Mouse (Mus musculus): ENCODE measurements around the gene Tmem43. TPM values are rescaled to one million over a fixed set of nuclear protein-coding genes. Genes with fewer than 3 reads are reported as not detected.

Tmem43 gene
- polyA plus RNA-seq, 1 experiment from 2014 or later: 44.7 TPM

GRCm38 (mm10) chr6:91493053-91493452 is 19.6 kb downstream of the Tmem43 start:
- WGBS: 85% methylated on average over 10 of the region's 10 CpGs
- no peak overlapping the region for H3K9ac ChIP-seq
- H3K4me2 ChIP-seq: no peak overlapping the region
- H3K27ac ChIP-seq: no peak overlapping the region
- peaks cover 91% of the 10 kb centered on the region for H3K36me3 ChIP-seq
- no peak for ATAC-seq (replicated peaks; ENCODE audit: low FRiP score)
- H3K9me3 ChIP-seq (replicated peaks): no peaks in the 10 kb centered on the region
- H3K4me1 ChIP-seq: 0 out of 2 replicates have a peak, but pooled peaks cover 3% of the 10 kb centered on the region
- no peaks in the 10 kb centered on the region for H3K27me3 ChIP-seq
- H3K4me3 ChIP-seq (replicated peaks): no peak overlapping the region

- no peak for ATAC-seq (replicated peaks; ENCODE audit: low FRiP score)
- Histone ChIP-seq H3K27ac (no peak overlapping the region), H3K9ac (no peak overlapping the region), H3K27me3 (no peaks in the 10 kb centered on the region), H3K4me2 (no peak overlapping the region), H3K36me3 (peaks cover 92% of the 10 kb centered on the region), H3K4me3 (replicated peaks) (no peak overlapping the region), H3K4me1 (no peaks in the 10 kb centered on the region), H3K9me3 (replicated peaks) (no peaks in the 10 kb centered on the region)
- WGBS: 87% methylated on average over 8 of the region's 8 CpGs
These were observed 21.0 kb downstream of the Tmem43 start for GRCm38 (mm10) chr6:91494526-91494925.

- no peaks in the 10 kb centered on the region for H3K27me3 ChIP-seq
- no peak for ATAC-seq (replicated peaks; ENCODE audit: low FRiP score)
- H3K4me3 ChIP-seq (replicated peaks): no peak overlapping the region
- H3K4me2 ChIP-seq: no peak overlapping the region
- H3K27ac ChIP-seq: no peak overlapping the region
- peaks cover 100% of the 10 kb centered on the region for H3K36me3 ChIP-seq
- WGBS: 86% methylated on average over 1 of the region's 1 CpGs
- no peak overlapping the region for H3K9ac ChIP-seq
- no peaks in the 10 kb centered on the region for H3K9me3 ChIP-seq (replicated peaks)
- no peaks in the 10 kb centered on the region for H3K4me1 ChIP-seq
These were observed 29.8 kb downstream of the Tmem43 start for GRCm38 (mm10) chr6:91503302-91503701.

- peaks cover 4% of the 10 kb centered on the region; the same call in 1 of the 2 replicates for H3K4me1 ChIP-seq
- no peak overlapping the region for H3K27ac ChIP-seq
- H3K9me3 ChIP-seq (replicated peaks): no peaks in the 10 kb centered on the region
- no peak for ATAC-seq (replicated peaks; ENCODE audit: low FRiP score)
- H3K4me3 ChIP-seq (replicated peaks): no peak overlapping the region
- H3K4me2 ChIP-seq: no peak overlapping the region
- no peaks in the 10 kb centered on the region for H3K27me3 ChIP-seq
- WGBS: 85% methylated on average over 5 of the region's 5 CpGs
- H3K9ac ChIP-seq: no peak overlapping the region
- H3K36me3 ChIP-seq: peaks cover 99% of the 10 kb centered on the region
These were observed 32.5 kb downstream of the Tmem43 start for GRCm38 (mm10) chr6:91506036-91506435.

GRCm38 (mm10) chr6:91508041-91508440 is 34.5 kb downstream of the Tmem43 start:
- Histone ChIP-seq H3K27me3 (no peaks in the 10 kb centered on the region), H3K4me1 (peaks cover 4% of the 10 kb centered on the region; the same call in 1 of the 2 replicates), H3K9ac (no peak overlapping the region), H3K36me3 (peaks cover 81% of the 10 kb centered on the region), H3K9me3 (replicated peaks) (no peaks in the 10 kb centered on the region), H3K27ac (no peak overlapping the region), H3K4me3 (replicated peaks) (no peak overlapping the region), H3K4me2 (no peak overlapping the region)
- whole genome bisulfite sequencing: 90% methylated on average over 3 of the region's 3 CpGs
- ATAC-seq (replicated peaks; ENCODE audit: low FRiP score): no peak

- H3K4me3 ChIP-seq (replicated peaks): no peak overlapping the region
- no peak overlapping the region for H3K4me2 ChIP-seq
- peaks cover 68% of the 10 kb centered on the region for H3K36me3 ChIP-seq
- WGBS: 45% methylated on average over 7 of the region's 7 CpGs
- no peak overlapping the region for H3K9ac ChIP-seq
- no peak overlapping the region for H3K27ac ChIP-seq
- H3K27me3 ChIP-seq: no peaks in the 10 kb centered on the region
- ATAC-seq (replicated peaks; ENCODE audit: low FRiP score): no peak
- H3K9me3 ChIP-seq (replicated peaks): no peaks in the 10 kb centered on the region
- peaks cover 10% of the 10 kb centered on the region for H3K4me1 ChIP-seq
These were observed 35.8 kb downstream of the Tmem43 start for GRCm38 (mm10) chr6:91509326-91509725.

GRCm38 (mm10) chr6:91510211-91510610 is 36.7 kb downstream of the Tmem43 start:
- no peak for ATAC-seq (replicated peaks; ENCODE audit: low FRiP score)
- Histone ChIP-seq H3K27me3 (no peaks in the 10 kb centered on the region), H3K9ac (no peak overlapping the region), H3K4me3 (replicated peaks) (no peak overlapping the region), H3K4me2 (no peak overlapping the region), H3K36me3 (peaks cover 59% of the 10 kb centered on the region), H3K4me1 (peaks cover 19% of the 10 kb centered on the region), H3K9me3 (replicated peaks) (no peaks in the 10 kb centered on the region), H3K27ac (no peak overlapping the region)
- 74% methylated on average over 10 of the region's 10 CpGs for WGBS

GRCm38 (mm10) chr6:91514135-91514534 is 40.6 kb downstream of the Tmem43 start:
- Histone ChIP-seq H3K9ac (no peak overlapping the region), H3K9me3 (replicated peaks) (no peaks in the 10 kb centered on the region), H3K27ac (no peak overlapping the region), H3K4me2 (peak overlapping the region; percentile 70; the same call in 1 of the 2 replicates), H3K4me3 (replicated peaks) (peak overlapping the region; percentile 63), H3K36me3 (peaks cover 41% of the 10 kb centered on the region), H3K27me3 (no peaks in the 10 kb centered on the region), H3K4me1 (peaks cover 36% of the 10 kb centered on the region)
- ATAC-seq (replicated peaks; ENCODE audit: low FRiP score): no peak

GRCm38 (mm10) chr6:91514737-91515362 is 41.3 kb downstream of the Tmem43 start:
- Histone ChIP-seq H3K9ac (peak overlapping the region; percentile 77), H3K9me3 (replicated peaks) (no peaks in the 10 kb centered on the region), H3K27ac (peak overlapping the region; percentile 88), H3K27me3 (no peaks in the 10 kb centered on the region), H3K4me3 (replicated peaks) (peak overlapping the region; percentile 63), H3K36me3 (peaks cover 42% of the 10 kb centered on the region), H3K4me2 (peak overlapping the region; percentile 70), H3K4me1 (peaks cover 36% of the 10 kb centered on the region)
- ATAC-seq (replicated peaks; ENCODE audit: low FRiP score): peak; percentile 2; the same call in 1 of the 2 replicates
- 20% methylated on average over 10 of the region's 10 CpGs for WGBS

- Histone ChIP-seq H3K4me1 (peaks cover 32% of the 10 kb centered on the region), H3K4me3 (replicated peaks) (peak within 1 kb of the TSS; percentile 63), H3K36me3 (peaks cover 42% of the 10 kb centered on the region), H3K4me2 (peak within 1 kb of the TSS; percentile 70), H3K27me3 (no peaks in the 10 kb centered on the region), H3K9me3 (replicated peaks) (no peaks in the 10 kb centered on the region), H3K9ac (peak within 1 kb of the TSS; percentile 77), H3K27ac (peak within 1 kb of the TSS; percentile 88)
- WGBS: under 1% methylated on average over 80 of the region's 80 CpGs
- ATAC-seq (replicated peaks; ENCODE audit: low FRiP score): peak; percentile 98
These were observed 42.3 kb downstream of the Tmem43 start, which contains the start of the genes Xpc and Lsm3 for GRCm38 (mm10) chr6:91515545-91516449. TSS of gene Xpc (minus strand) at chr6:91515888. TSS of gene Lsm3 (plus strand) at chr6:91515928.

GRCm38 (mm10) chr6:91518454-91519020 is 45.0 kb downstream of the Tmem43 start:
- H3K4me2 ChIP-seq: no peak overlapping the region
- peaks cover 32% of the 10 kb centered on the region for H3K4me1 ChIP-seq
- H3K27ac ChIP-seq: no peak overlapping the region
- H3K9me3 ChIP-seq (replicated peaks): no peaks in the 10 kb centered on the region
- ATAC-seq (replicated peaks; ENCODE audit: low FRiP score): no peak
- no peak overlapping the region for H3K9ac ChIP-seq
- peaks cover 65% of the 10 kb centered on the region for H3K36me3 ChIP-seq
- H3K4me3 ChIP-seq (replicated peaks): no peak overlapping the region
- H3K27me3 ChIP-seq: no peaks in the 10 kb centered on the region
- WGBS: 91% methylated on average over 7 of the region's 7 CpGs

GRCm38 (mm10) chr6:91522816-91523215 is 49.3 kb downstream of the Tmem43 start:
- H3K36me3 ChIP-seq: peaks cover 69% of the 10 kb centered on the region
- H3K9ac ChIP-seq: no peak overlapping the region
- H3K27ac ChIP-seq: no peak overlapping the region
- peaks cover under 1% of the 10 kb centered on the region; the same call in 1 of the 2 replicates for H3K4me1 ChIP-seq
- no peak for ATAC-seq (replicated peaks; ENCODE audit: low FRiP score)
- no peaks in the 10 kb centered on the region for H3K9me3 ChIP-seq (replicated peaks)
- H3K27me3 ChIP-seq: no peaks in the 10 kb centered on the region
- H3K4me2 ChIP-seq: no peak overlapping the region
- WGBS: 92% methylated on average over 5 of the region's 5 CpGs
- H3K4me3 ChIP-seq (replicated peaks): no peak overlapping the region
